ENCODE assay signal across 22 mouse cellular contexts in genomic region chr6:145297626-145298025, GRCm38 (mm10).
"Had no signal": no experiment of that assay in that cellular context is flagged by ENCODE, and none has a peak within 500 bp of the region (broad histone marks: within the 10 kb centered on the region; RNA-seq: fewer than 3 reads in every experiment).

No protein-coding gene starts in this region.

- H3K4me2 ChIP-seq: limb, embryonic 15.5 days; liver, embryonic 11.5 days; midbrain, embryonic 12.5 days; midbrain, embryonic 15.5 days; neural tube, embryonic 12.5 days; neural tube, embryonic 15.5 days had no signal

- H3K9me3 ChIP-seq: limb, embryonic 15.5 days; midbrain, embryonic 12.5 days; midbrain, embryonic 15.5 days; neural tube, embryonic 12.5 days; neural tube, embryonic 15.5 days had no signal

- H3K4me1 ChIP-seq: neural tube, embryonic 12.5 days; neural tube, embryonic 15.5 days had no signal

- ATAC-seq: liver, postnatal 0 days; midbrain, embryonic 15.5 days had no signal

- H3K27me3 ChIP-seq: limb, embryonic 15.5 days; midbrain, embryonic 15.5 days; neural tube, embryonic 12.5 days; neural tube, embryonic 15.5 days had no signal

- H3K36me3 ChIP-seq: limb, embryonic 15.5 days; midbrain, embryonic 12.5 days; midbrain, embryonic 15.5 days; neural tube, embryonic 12.5 days; neural tube, embryonic 15.5 days had no signal

- DNase-seq: kidney, adult 2 months; kidney, postnatal 25 days; layer of hippocampus, adult 9-11 months; liver, postnatal 0 days; lung, postnatal 10 days; right cerebral cortex, adult 18-20 months; right cerebral cortex, postnatal 14 days; right cerebral cortex, postnatal 4 days; thymus, adult 2 months; thymus, postnatal 14 days; thymus, postnatal 4 days had no signal

- H3K9ac ChIP-seq: limb, embryonic 15.5 days; liver, embryonic 14.5 days; liver, postnatal 0 days; midbrain, embryonic 12.5 days; midbrain, embryonic 15.5 days; neural tube, embryonic 12.5 days; neural tube, embryonic 15.5 days had no signal

- H3K4me3 ChIP-seq: layer of hippocampus, adult 2 months; limb, embryonic 15.5 days; midbrain, embryonic 12.5 days; midbrain, embryonic 15.5 days; neural tube, embryonic 12.5 days; neural tube, embryonic 15.5 days had no signal

- H3K27ac ChIP-seq: kidney, postnatal 0 days; layer of hippocampus, adult 2 months; limb, embryonic 15.5 days; liver, embryonic 14.5 days; macrophage; midbrain, embryonic 12.5 days; midbrain, embryonic 15.5 days; neural tube, embryonic 12.5 days; neural tube, embryonic 15.5 days; stomach, postnatal 0 days had no signal
